In genomic region chr4:139241678-139242606, GRCm38 (mm10) we compare ENCODE assay signal across 13 mouse cellular contexts. TPM values are rescaled to one million over a fixed set of nuclear protein-coding genes. Genes with fewer than 3 reads are reported as not detected.
DNase-seq lines count a peak whose midpoint lies in the region; ATAC-seq and TF ChIP-seq lines count a peak whose summit lies in the region.
"Had no signal": no experiment of that assay in that cellular context is flagged by ENCODE, and none has a peak within 500 bp of the region (broad histone marks: within the 10 kb centered on the region; RNA-seq: fewer than 3 reads in every experiment).

No protein-coding gene starts in this region.

- H3K4me1 ChIP-seq in limb, embryonic 14.5 days (ENCODE audit: control insufficient read depth, insufficient read depth, low read length), result peaks cover 65% of the 10 kb centered on the region

- no peaks in the 10 kb centered on the region for H3K9me3 ChIP-seq in limb, embryonic 14.5 days (ENCODE audit: control insufficient read depth, low read length)
- H3K9me3 ChIP-seq: hindbrain, embryonic 12.5 days; midbrain, embryonic 12.5 days had no signal

- intact Hi-C loops in gastrocnemius, postnatal 14 days (cut with DNase I; ENCODE audit: low total_unique reads), result no loop called here
- intact Hi-C loops in left cerebral cortex, adult 2 months (cut with DNase I), result no loop called here
- intact Hi-C loops in left cerebral cortex, postnatal 10 days (cut with DNase I), result no loop called here

- 57% methylated on average over 22 of the region's 22 CpGs for WGBS in limb, embryonic 14.5 days

- H3K4me2 ChIP-seq in limb, embryonic 14.5 days (replicated peaks; ENCODE audit: low read depth, low read length, severe bottlenecking), result no peak overlapping the region
- H3K4me2 ChIP-seq: hindbrain, embryonic 12.5 days; lung, embryonic 14.5 days; midbrain, embryonic 12.5 days had no signal

- H3K4me3 ChIP-seq in left cerebral cortex, adult 2 months, result no peak overlapping the region
- no peak overlapping the region for H3K4me3 ChIP-seq in limb, embryonic 14.5 days (replicated peaks; ENCODE audit: low read length)
- H3K4me3 ChIP-seq: hindbrain, embryonic 12.5 days; midbrain, embryonic 12.5 days had no signal

- peak overlapping the region; percentile 41 for H3K27ac ChIP-seq in left cerebral cortex, adult 2 months
- H3K27ac ChIP-seq in limb, embryonic 14.5 days (replicated peaks; ENCODE audit: low read depth, low read length), result 0 out of 2 replicates have a peak overlapping the region, but pooled peaks have one; percentile 26
- H3K27ac ChIP-seq: hindbrain, embryonic 12.5 days; midbrain, embryonic 12.5 days had no signal

- H3K27me3 ChIP-seq in limb, embryonic 14.5 days (ENCODE audit: control insufficient read depth, insufficient read depth, low read length), result no peaks in the 10 kb centered on the region
- H3K27me3 ChIP-seq: hindbrain, embryonic 12.5 days; midbrain, embryonic 12.5 days had no signal

- TF ChIP-seq POLR2A in limb, embryonic 14.5 days (IDR thresholded peaks at IDR 0.05; ENCODE audit: borderline replicate concordance, extremely low read depth, insufficient read depth, insufficient read length), result no peak

- no peak for ATAC-seq in limb, embryonic 14.5 days (ENCODE audit: low FRiP score, low read depth)
- ATAC-seq in frontal cortex, adult (ENCODE audit: low TSS enrichment), result no peak
- ATAC-seq: forebrain, postnatal 0 days had no signal

- DNase-seq in gastrocnemius, postnatal 14 days, result peak; percentile 60
- no peak for DNase-seq in gastrocnemius, postnatal 4 days (ENCODE audit: low spot score in 2 of 2)
- DNase-seq in left cerebral cortex, adult 2 months (ENCODE audit: extremely low spot score in 1 of 2, low spot score in 2 of 2), result no peak
- no peak for DNase-seq in left cerebral cortex, postnatal 10 days (ENCODE audit: extremely low spot score in 1 of 2, low spot score in 2 of 2)
- no peak for DNase-seq in limb, embryonic 14.5 days (ENCODE audit: low spot score)
- no peak for DNase-seq in layer of hippocampus, postnatal 36 days
- no peak for DNase-seq in layer of hippocampus, adult 9-11 months
- DNase-seq: cerebellum, postnatal 36 days; forebrain, postnatal 0 days; lung, embryonic 14.5 days had no signal

- peaks cover 46% of the 10 kb centered on the region for H3K36me3 ChIP-seq in limb, embryonic 14.5 days (ENCODE audit: control insufficient read depth, insufficient read depth, low read length)

- no peak for TF ChIP-seq CTCF in left cerebral cortex, adult 2 months (IDR thresholded peaks at IDR 0.05)

- H3K9ac ChIP-seq in limb, embryonic 14.5 days (ENCODE audit: low read depth, low read length, severe bottlenecking), result 0 out of 2 replicates have a peak overlapping the region, but pooled peaks have one; percentile 21
- H3K9ac ChIP-seq: forebrain, postnatal 0 days; hindbrain, embryonic 12.5 days; lung, embryonic 14.5 days; midbrain, embryonic 12.5 days had no signal

RNA-seq across cellular contexts. Expression of gene Capzb, which starts 49.2 kb away (rescaled TPM):
- total RNA-seq in gastrocnemius, postnatal 14 days (2021), result 100 to 1,000 TPM; 590 to 617 TPM
- 100 to 1,000 TPM; 445 to 463 TPM for total RNA-seq in gastrocnemius, postnatal 4 days (2021)
- total RNA-seq in left cerebral cortex, adult 2 months (2021), result 100 to 1,000 TPM; 306 to 324 TPM
- total RNA-seq in left cerebral cortex, postnatal 10 days (2021), result 100 to 1,000 TPM; 343 to 357 TPM
- 177 and 198 TPM in 2 replicates for polyA plus RNA-seq in limb, embryonic 14.5 days (2012; rRNA removed)
- 284 TPM in 2 replicates for polyA plus RNA-seq in limb, embryonic 14.5 days (2014; fragmentation: Nextera tagmentation; extraction: Ambion mirVana)
- total RNA-seq in layer of hippocampus, postnatal 36 days (2021), result 100 to 1,000 TPM; 417 to 423 TPM
